Mouse (Mus musculus): ENCODE results near the gene Btbd8.

DNA sequence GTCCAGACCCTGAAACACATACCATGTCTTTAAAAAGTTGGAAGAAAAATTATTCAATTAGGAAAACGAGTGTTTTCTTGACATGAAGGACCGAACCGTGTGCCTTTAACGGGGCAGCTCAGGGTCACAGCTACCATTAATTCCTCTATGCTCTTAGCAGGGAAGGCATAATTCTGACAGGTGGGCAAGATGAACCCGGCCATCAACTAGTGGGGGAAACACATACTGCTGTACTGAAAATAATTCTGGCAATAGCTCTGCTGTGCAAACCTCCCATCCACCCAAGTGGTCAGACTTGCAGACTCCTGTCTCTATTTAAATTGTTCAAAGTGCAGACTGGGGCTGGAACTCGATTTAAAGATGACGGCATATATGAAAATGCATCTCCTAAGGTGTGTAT is 556 bp downstream of the Btbd8 start:
- TF ChIP-seq CTCF (IDR thresholded peaks at IDR 0.05) (no peak), EP300 (IDR thresholded peaks at IDR 0.05; ENCODE audit: insufficient read depth, low read depth, low read length) (no peak), POLR2A (IDR thresholded peaks at IDR 0.05; ENCODE audit: insufficient read depth, low read depth, low read length) (no peak)
